Mouse (Mus musculus) brain, embryonic 14.5 days (tissue): Measurements from ENCODE around the gene Phc1.

Experiments used
- CTCF ChIP-seq: fragments of 200-500 bp; IDR thresholded peaks from 2 replicates; pipeline ENCODE4 v1.5.1; 2012; ENCODE audit warnings: inconsistent platforms, mild to moderate bottlenecking, moderate library complexity, borderline replicate concordance; ENCODE audit not compliant: insufficient read depth, insufficient read length; ENCODE audit errors: extremely low read depth
- POLR2A ChIP-seq: fragments of 200-500 bp; IDR thresholded peaks from 2 replicates; pipeline ENCODE4 v1.6.1; 2012; ENCODE audit warnings: mild to moderate bottlenecking, inconsistent platforms, borderline replicate concordance; ENCODE audit not compliant: poor library complexity, insufficient read depth, insufficient read length, severe bottlenecking; ENCODE audit errors: extremely low read depth

- TF ChIP-seq CTCF (no peak), POLR2A (no peak)
Observed at GRCm38 (mm10) chr6:122345731-122346130, 5.4 kb upstream of the Phc1 start.
